In genomic region chr9:43737331-43737730, GRCm38 (mm10) we compare ENCODE assay signal across 10 mouse cellular contexts. TPM values are rescaled to one million over a fixed set of nuclear protein-coding genes. Genes with fewer than 3 reads are reported as not detected.
DNase-seq lines count a peak whose midpoint lies in the region; ATAC-seq and TF ChIP-seq lines count a peak whose summit lies in the region.
"Had no signal": no experiment of that assay in that cellular context is flagged by ENCODE, and none has a peak within 500 bp of the region (broad histone marks: within the 10 kb centered on the region; RNA-seq: fewer than 3 reads in every experiment).

No protein-coding gene starts in this region.

- H3ac ChIP-seq in myocyte (ENCODE audit: control insufficient read depth, insufficient read length): no peak overlapping the region

- peak overlapping the region; percentile 35 for H3K4me2 ChIP-seq in kidney, embryonic 16.5 days (replicated peaks; ENCODE audit: low read depth, low read length)
- H3K4me2 ChIP-seq in embryonic facial prominence, embryonic 12.5 days (replicated peaks): peak overlapping the region; percentile 36; the same call in 1 of the 2 replicates
- peak overlapping the region; percentile 42 for H3K4me2 ChIP-seq in intestine, embryonic 15.5 days (replicated peaks)
- peak overlapping the region; percentile 12 for H3K4me2 ChIP-seq in myocyte (ENCODE audit: low read depth)

- peak; percentile 16; the same call in 1 of the 2 replicates for ATAC-seq in kidney, embryonic 16.5 days (ENCODE audit: low FRiP score, low TSS enrichment)
- no peak for ATAC-seq in embryonic facial prominence, embryonic 12.5 days (ENCODE audit: insufficient number of reproducible peaks, insufficient read depth, low FRiP score, low TSS enrichment)
- peak; percentile 9; the same call in 1 of the 2 replicates for ATAC-seq in intestine, embryonic 15.5 days

- no peak for TF ChIP-seq POLR2A in myocyte (IDR thresholded peaks at IDR 0.05; ENCODE audit: insufficient read length, low read depth)

- H3K9me3 ChIP-seq in kidney, embryonic 16.5 days (ENCODE audit: low read length): no peaks in the 10 kb centered on the region
- no peaks in the 10 kb centered on the region for H3K9me3 ChIP-seq in embryonic facial prominence, embryonic 12.5 days
- H3K9me3 ChIP-seq in intestine, embryonic 15.5 days: no peaks in the 10 kb centered on the region

- H3K4me1 ChIP-seq in kidney, embryonic 16.5 days (ENCODE audit: insufficient read depth, low read length): peaks cover 30% of the 10 kb centered on the region
- peaks cover 15% of the 10 kb centered on the region for H3K4me1 ChIP-seq in embryonic facial prominence, embryonic 12.5 days
- H3K4me1 ChIP-seq in intestine, embryonic 15.5 days (replicated peaks): peaks cover 25% of the 10 kb centered on the region

- 8% methylated on average over 3 of the region's 3 CpGs for WGBS in kidney, embryonic 16.5 days
- 5% methylated on average over 3 of the region's 3 CpGs for WGBS in embryonic facial prominence, embryonic 12.5 days
- 12% methylated on average over 3 of the region's 3 CpGs for WGBS in intestine, embryonic 15.5 days

- H3K9ac ChIP-seq in kidney, embryonic 16.5 days (replicated peaks; ENCODE audit: low read length): 0 out of 2 replicates have a peak overlapping the region, but pooled peaks have one; percentile 9
- H3K9ac ChIP-seq in embryonic facial prominence, embryonic 12.5 days: no peak overlapping the region
- H3K9ac ChIP-seq in intestine, embryonic 15.5 days: no peak overlapping the region

- peaks cover 13% of the 10 kb centered on the region; the same call in 1 of the 2 replicates for H3K27me3 ChIP-seq in kidney, embryonic 16.5 days (ENCODE audit: insufficient read depth, low read length)
- no peaks in the 10 kb centered on the region; the same call in 1 of the 2 replicates for H3K27me3 ChIP-seq in embryonic facial prominence, embryonic 12.5 days
- H3K27me3 ChIP-seq in intestine, embryonic 15.5 days (replicated peaks): no peaks in the 10 kb centered on the region
- peaks cover 10% of the 10 kb centered on the region for H3K27me3 ChIP-seq in myocyte (ENCODE audit: control insufficient read depth, insufficient read depth, insufficient read length)

- no peaks in the 10 kb centered on the region for H3K79me2 ChIP-seq in myocyte (ENCODE audit: control insufficient read depth, insufficient read depth)

- 0 out of 2 replicates have a peak overlapping the region, but pooled peaks have one; percentile 3 for H3K4me3 ChIP-seq in kidney, embryonic 16.5 days (ENCODE audit: low read length)
- no peak overlapping the region for H3K4me3 ChIP-seq in embryonic facial prominence, embryonic 12.5 days
- H3K4me3 ChIP-seq in intestine, embryonic 15.5 days (replicated peaks): no peak overlapping the region
- no peak overlapping the region for H3K4me3 ChIP-seq in myocyte

- peak overlapping the region; percentile 71 for H3K27ac ChIP-seq in kidney, embryonic 16.5 days (ENCODE audit: low read length)
- 0 out of 2 replicates have a peak overlapping the region, but pooled peaks have one; percentile 8 for H3K27ac ChIP-seq in embryonic facial prominence, embryonic 12.5 days
- peak overlapping the region; percentile 56; the same call in 1 of the 2 replicates for H3K27ac ChIP-seq in intestine, embryonic 15.5 days

- DNase-seq in kidney, adult 11 months: no peak
- DNase-seq in adrenal gland, postnatal 25 days: no peak
- DNase-seq in layer of hippocampus, adult 8-10 months (ENCODE audit: low spot score in 2 of 2): no peak
- no peak for DNase-seq in urinary bladder, postnatal 4 days (ENCODE audit: low spot score in 2 of 2)
- DNase-seq: layer of hippocampus, postnatal 36 days had no signal

- H3K36me3 ChIP-seq in kidney, embryonic 16.5 days (ENCODE audit: insufficient read depth, low read length): no peaks in the 10 kb centered on the region
- H3K36me3 ChIP-seq in embryonic facial prominence, embryonic 12.5 days: no peaks in the 10 kb centered on the region
- no peaks in the 10 kb centered on the region for H3K36me3 ChIP-seq in intestine, embryonic 15.5 days
- no peaks in the 10 kb centered on the region for H3K36me3 ChIP-seq in myocyte (ENCODE audit: control insufficient read depth, insufficient read depth)
- H3K36me3 ChIP-seq: G1E had no signal

TF ChIP-seq in myocyte, 11 proteins besides CTCF, POLR2A, EP300 and RAD21:
- no peak for TF ChIP-seq MAX (IDR thresholded peaks at IDR 0.05; ENCODE audit: low read depth)
- TF ChIP-seq MYOD1 (IDR thresholded peaks at IDR 0.05; ENCODE audit: control insufficient read depth in 1 of 3, insufficient read length in 2 of 3, low read depth in 2 of 3): no peak
- TF ChIP-seq SRF (IDR thresholded peaks at IDR 0.05; ENCODE audit: control insufficient read depth, insufficient read length, low read depth): no peak
- no peak for TF ChIP-seq POLR2AphosphoS2 (IDR thresholded peaks at IDR 0.05; ENCODE audit: insufficient read length, low read depth)
- no peak for TF ChIP-seq CEBPB (IDR thresholded peaks at IDR 0.05; ENCODE audit: insufficient read depth, poor library complexity, severe bottlenecking)
- no peak for TF ChIP-seq E2F4 (IDR thresholded peaks at IDR 0.05; ENCODE audit: insufficient read depth)
- no peak for TF ChIP-seq MYOG (IDR thresholded peaks at IDR 0.05; ENCODE audit: control insufficient read depth in 1 of 3, insufficient read depth in 1 of 3, insufficient read length in 2 of 3, low read depth in 2 of 3)
- TF ChIP-seq TCF12 (IDR thresholded peaks at IDR 0.05; ENCODE audit: insufficient read depth, poor library complexity, severe bottlenecking): no peak
- TF ChIP-seq USF1 (IDR thresholded peaks at IDR 0.05; ENCODE audit: low read depth): no peak
- TF ChIP-seq REST (IDR thresholded peaks at IDR 0.05; ENCODE audit: insufficient read depth, insufficient read length): no peak
- no peak for TF ChIP-seq TCF3 (IDR thresholded peaks at IDR 0.05; ENCODE audit: insufficient read length, low read depth)
TF ChIP-seq in myocyte: peak in this region for 0.

RNA-seq across cellular contexts. Expression of gene Nectin1, which starts 6.5 kb away (rescaled TPM):
- polyA plus RNA-seq in kidney, embryonic 16.5 days (2015; fragmentation: Nextera tagmentation; extraction: Ambion mirVana): 4.3 and 4.7 TPM in 2 replicates
- polyA plus RNA-seq in embryonic facial prominence, embryonic 12.5 days (2016; fragmentation: Nextera tagmentation; extraction: Ambion mirVana): 8.3 and 9.0 TPM in 2 replicates
- polyA plus RNA-seq in intestine, embryonic 15.5 days (2015; fragmentation: Nextera tagmentation; extraction: Ambion mirVana): 4.1 and 4.5 TPM in 2 replicates
- 2.2 TPM for polyA plus RNA-seq in myocyte (2012; fragmentation: generic; extraction: Trizol)
- 23.6 and 25.7 TPM in 2 replicates for total RNA-seq in adrenal gland, postnatal 25 days (2021)
- 10 to 100 TPM; 56.8 to 64.0 (median 59.8) TPM for total RNA-seq in layer of hippocampus, adult 8-10 months (2022)
- polyA plus RNA-seq: G1E had no signal

Comparison
In these comparisons a context has a peak if more than half of its experiments do, and no peak if none do; other contexts are left out.
1. H3K27ac ChIP-seq: peak in every context shown above with its lines; median percentile 71 in kidney, embryonic 16.5 days; 56 in intestine, embryonic 15.5 days; 8 in embryonic facial prominence, embryonic 12.5 days.